Mouse (Mus musculus) CH12.LX (cell line): Measurements from ENCODE around the gene Hist1h2bn. TPM values are rescaled to one million over a fixed set of nuclear protein-coding genes. Genes with fewer than 3 reads are reported as not detected.
"Not testable (repeated sequence)": the region's sequence is repeated elsewhere in the genome, so short reads cannot be mapped to it uniquely, and the experiment has no call there.

Experiments used
- DNase-seq: peaks from one replicate; pipeline ENCODE4 v3.0.0-alpha.2; 2013; ENCODE audit errors: extremely low read depth
- H3K27ac ChIP-seq: 2 replicates; pipeline ENCODE4 v1.5.1; 2012; ENCODE audit warnings: low read depth, mild to moderate bottlenecking, control low read depth, moderate library complexity; ENCODE audit not compliant: insufficient read depth
- H3K27me3 ChIP-seq: replicated peaks from 2 replicates; pipeline ENCODE3; 2012; ENCODE audit warnings: inconsistent platforms
- H3K36me3 ChIP-seq, 2 experiments: replicated peaks in 1 of 2; 2 replicates each; pipeline versions ENCODE3 to v1.6.1; 2012; ENCODE audit warnings: inconsistent platforms in 1 of 2, low read length in 1 of 2, mild to moderate bottlenecking in 1 of 2, mixed read lengths in 1 of 2, moderate library complexity in 1 of 2; ENCODE audit not compliant: control insufficient read depth in 1 of 2, insufficient read depth in 1 of 2
- H3K4me1 ChIP-seq, 2 experiments: 2 replicates each; pipeline ENCODE4 v1.6.1; 2012; ENCODE audit warnings: inconsistent platforms in 1 of 2, moderate library complexity in 1 of 2; ENCODE audit not compliant: insufficient read depth in 2 of 2, control insufficient read depth in 1 of 2
- H3K4me2 ChIP-seq: 2 replicates; pipeline ENCODE4 v1.6.1; 2012; ENCODE audit warnings: low read depth, mild to moderate bottlenecking, control low read depth; ENCODE audit not compliant: poor library complexity, insufficient read depth, severe bottlenecking
- H3K4me3 ChIP-seq, 3 experiments: fragments of 150-350 bp in 1 of 3; sonication (generic) in 1 of 3; replicated peaks in 1 of 3; 2 replicates each; pipeline versions ENCODE3 to v1.5.1; 2011 to 2012; ENCODE audit warnings: low read depth in 2 of 3, low read length in 2 of 3, mild to moderate bottlenecking in 2 of 3, moderate library complexity in 2 of 3, control low read depth in 1 of 3, improper control_type of control experiment in 1 of 3, inconsistent platforms in 1 of 3, mixed read lengths in 1 of 3; ENCODE audit not compliant: poor library complexity in 1 of 3
- H3K79me2 ChIP-seq: replicated peaks from 2 replicates; pipeline ENCODE4 v1.6.1; 2012; ENCODE audit warnings: mild to moderate bottlenecking, moderate library complexity; ENCODE audit not compliant: control insufficient read depth, poor library complexity, insufficient read depth, severe bottlenecking; ENCODE audit errors: extremely low read depth
- H3K9ac ChIP-seq: 2 replicates; pipeline ENCODE4 v1.6.1; 2012; ENCODE audit warnings: low read depth, mild to moderate bottlenecking, control low read depth, moderate library complexity; ENCODE audit not compliant: insufficient read depth
- H3K9me3 ChIP-seq: replicated peaks from 2 replicates; pipeline ENCODE3; 2012; ENCODE audit warnings: low read length, inconsistent platforms, mixed read lengths
- BHLHE40 ChIP-seq: IDR thresholded peaks from 2 replicates; pipeline ENCODE4 v1.6.1; 2011; ENCODE audit warnings: mild to moderate bottlenecking, low read depth, low read length, improper control_type of control experiment
- CHD1 ChIP-seq: IDR thresholded peaks from 2 replicates; pipeline ENCODE4 v1.6.1; 2012; ENCODE audit warnings: low read depth, low read length, improper control_type of control experiment, inconsistent platforms
- CHD2 ChIP-seq: IDR thresholded peaks from 2 replicates; pipeline ENCODE4 v1.6.1; 2011; ENCODE audit warnings: low read length, improper control_type of control experiment
- E2F4 ChIP-seq: IDR thresholded peaks from 2 replicates; pipeline ENCODE4 v1.6.1; 2011; ENCODE audit warnings: low read depth, low read length, improper control_type of control experiment; ENCODE audit not compliant: insufficient replicate concordance
- HCFC1 ChIP-seq: IDR thresholded peaks from 2 replicates; pipeline ENCODE4 v1.6.1; 2012; ENCODE audit warnings: low read depth, mild to moderate bottlenecking, inconsistent platforms, low read length, improper control_type of control experiment
- KAT2A ChIP-seq: IDR thresholded peaks from 2 replicates; pipeline ENCODE4 v1.6.1; 2012; ENCODE audit warnings: low read length, improper control_type of control experiment, inconsistent platforms; ENCODE audit not compliant: insufficient replicate concordance
- MAFK ChIP-seq: IDR thresholded peaks from 2 replicates; pipeline ENCODE4 v1.6.1; 2011; ENCODE audit warnings: low read length, improper control_type of control experiment; ENCODE audit not compliant: insufficient replicate concordance
- MAX ChIP-seq: IDR thresholded peaks from 2 replicates; pipeline ENCODE4 v1.6.1; 2011; ENCODE audit warnings: low read length, improper control_type of control experiment
- MXI1 ChIP-seq: IDR thresholded peaks from 2 replicates; pipeline ENCODE4 v1.6.1; 2011; ENCODE audit warnings: mild to moderate bottlenecking, low read depth, low read length, improper control_type of control experiment
- MYC ChIP-seq: IDR thresholded peaks from 2 replicates; pipeline ENCODE4 v1.6.1; 2011; ENCODE audit warnings: low read depth, mild to moderate bottlenecking, improper control_type of control experiment, low read length
- NELFE ChIP-seq: IDR thresholded peaks from 2 replicates; pipeline ENCODE4 v1.6.1; 2011; ENCODE audit warnings: low read depth, low read length, improper control_type of control experiment
- NRF1 ChIP-seq: IDR thresholded peaks from 2 replicates; pipeline ENCODE4 v1.6.1; 2014; ENCODE audit warnings: low read depth, mild to moderate bottlenecking, inconsistent platforms, low read length, improper control_type of control experiment, moderate library complexity
- POLR2A ChIP-seq: IDR thresholded peaks from 2 replicates; pipeline ENCODE4 v1.6.1; 2011; ENCODE audit warnings: low read depth, mild to moderate bottlenecking, improper control_type of control experiment, low read length
- POLR2AphosphoS2 ChIP-seq: IDR thresholded peaks from 2 replicates; pipeline ENCODE4 v1.6.1; 2011; ENCODE audit warnings: low read depth, low read length, improper control_type of control experiment
- RAD21 ChIP-seq: IDR thresholded peaks from 2 replicates; pipeline ENCODE4 v1.6.1; 2011; ENCODE audit warnings: low read depth, mild to moderate bottlenecking, low read length, improper control_type of control experiment, moderate library complexity
- RCOR1 ChIP-seq: conservative IDR thresholded peaks from 2 replicates; pipeline ENCODE4 v1.6.1; 2012; ENCODE audit warnings: low read depth, mild to moderate bottlenecking, inconsistent platforms, low read length, improper control_type of control experiment
- TBP ChIP-seq: conservative IDR thresholded peaks from 2 replicates; pipeline ENCODE4 v1.6.1; 2011; ENCODE audit warnings: low read depth, low read length, improper control_type of control experiment
- UBTF ChIP-seq: IDR thresholded peaks from 2 replicates; pipeline ENCODE4 v1.6.1; 2012; ENCODE audit warnings: low read depth, mild to moderate bottlenecking, inconsistent platforms, low read length, improper control_type of control experiment, moderate library complexity
- ZC3H11A ChIP-seq: IDR thresholded peaks from 2 replicates; pipeline ENCODE4 v1.6.1; 2012; ENCODE audit warnings: low read depth, mild to moderate bottlenecking, inconsistent platforms, low read length, improper control_type of control experiment
- ZNF384 ChIP-seq: IDR thresholded peaks from 2 replicates; pipeline ENCODE4 v1.6.1; 2012; ENCODE audit warnings: low read depth, low read length, improper control_type of control experiment, inconsistent platforms
- dilution Hi-C: fragments of 300-500 bp; cut with MboI; formaldehyde crosslinking; loops from 2 replicates; pipeline ENCODE4 v1.14.3; 2020; ENCODE audit warnings: low sequenced_read_pairs; ENCODE audit not compliant: extremely low pct_unique_long_range_greater_than_20kb, extremely low pct_ligation_motif_present
- in situ Hi-C: fragments of 300-500 bp; cut with MboI; formaldehyde crosslinking; loops from 3 replicates; pipeline ENCODE4 v1.14.3; 2019; ENCODE audit warnings: low sequenced_read_pairs, low pct_ligation_motif_present, low pct_unique_long_range_greater_than_20kb, mixed read lengths
- polyA plus RNA-seq: library from polyadenylated mRNA; unstranded; fragments of >175 nt; gene quantifications from 2 replicates; pipeline ENCODE4 v1.2.1, GENCODE M21; 2012; ENCODE audit warnings: low read depth; ENCODE audit not compliant: insufficient read length
- total RNA-seq, 2 experiments: library from RNA; depleted of rRNA; stranded (reverse); fragments of 300-350 nt in 1 of 2; fragments of >200 nt in 1 of 2; gene quantifications; 2 replicates each; pipeline ENCODE4 v1.2.3; 2012 to 2014

The Hist1h2bn gene
- total and polyA plus RNA-seq, 3 experiments, result 2.6 to 1,563 (median 24.0) TPM

GRCm38 (mm10) chr13:21786189-21786898 is 32.4 kb downstream of the Hist1h2bn start (continued):
- peak; percentile 99 for TF ChIP-seq POLR2AphosphoS2
- no peak for TF ChIP-seq ZNF384
- no peak for TF ChIP-seq CHD2
- TF ChIP-seq E2F4, result 0 out of 2 replicates have a peak, but pooled peaks have one; percentile 75
- TF ChIP-seq BHLHE40, result no peak
- TF ChIP-seq UBTF, result peak; percentile 95; the same call in 1 of the 2 replicates
- no peak for TF ChIP-seq NRF1
- TF ChIP-seq MXI1, result no peak
- TF ChIP-seq MAFK, result no peak
- TF ChIP-seq RCOR1, result peak; percentile 78; the same call in 1 of the 2 replicates
- peak; percentile 81 for TF ChIP-seq POLR2A
- no peak for TF ChIP-seq RAD21
- peak; percentile 79; the same call in 1 of the 2 replicates for TF ChIP-seq NELFE
- no peak for TF ChIP-seq ZC3H11A
- no peak for TF ChIP-seq KAT2A
- TF ChIP-seq, all 38 proteins: peak for 9

- H3K9me3 ChIP-seq, dilution Hi-C loops, H3K27me3 ChIP-seq, H3K36me3 ChIP-seq, in situ Hi-C loops, H3K79me2 ChIP-seq: not testable (repeated sequence)
- Histone ChIP-seq H3K9ac (peak within 1 kb of the TSS; percentile 78), H3K27ac (peak within 1 kb of the TSS; percentile 92), H3K4me2 (peak within 1 kb of the TSS; percentile 88), H3K4me3 (peak within 1 kb of the TSS; percentile 2 to 57 (median 37)), H3K4me1 (peaks cover 0 to 32% of the 10 kb centered on the region in 2 experiments; a peak in 3 of 4 replicates)
- peak; percentile 97 for DNase-seq
- TF ChIP-seq HCFC1, result peak; percentile 50; the same call in 1 of the 2 replicates
- TF ChIP-seq CHD1, result peak; percentile 89; the same call in 1 of the 2 replicates
- peak; percentile 58 for TF ChIP-seq MAX
- TF ChIP-seq UBTF, result 0 out of 2 replicates have a peak, but pooled peaks have one; percentile 64
- TF ChIP-seq MYC, result peak; percentile 33; the same call in 1 of the 2 replicates
- peak; percentile 49 for TF ChIP-seq NELFE
- TF ChIP-seq MXI1, result peak; percentile 15; the same call in 1 of the 2 replicates
- peak; percentile 91 for TF ChIP-seq CHD2
- TF ChIP-seq E2F4, result peak; percentile 94
- peak; percentile 87 for TF ChIP-seq POLR2A
- peak; percentile 68 for TF ChIP-seq NRF1
- TF ChIP-seq POLR2AphosphoS2, result peak; percentile 3; the same call in 1 of the 2 replicates
- TF ChIP-seq TBP, result peak; percentile 99
- TF ChIP-seq, all 38 proteins: peak for 13; not testable (repeated sequence) for 25
Observed at GRCm38 (mm10) chr13:21786899-21787629, 33.1 kb downstream of the Hist1h2bn start, which contains the start of the genes Hist1h2an and Hist1h2bp. Gene Hist1h2an (minus strand): TSS chr13:21787218. Gene Hist1h2bp (plus strand): TSS chr13:21787461.
